ENCODE assay signal across 24 mouse cellular contexts in genomic region chr6:48828976-48829375, GRCm38 (mm10). TPM values are rescaled to one million over a fixed set of nuclear protein-coding genes. Genes with fewer than 3 reads are reported as not detected.
A peak's percentile ranks its signal among the peaks of the same experiment; 100 is the strongest.
DNase-seq lines count a peak whose midpoint lies in the region; ATAC-seq and TF ChIP-seq lines count a peak whose summit lies in the region.
"Had no signal": no experiment of that assay in that cellular context is flagged by ENCODE, and none has a peak within 500 bp of the region (broad histone marks: within the 10 kb centered on the region; RNA-seq: fewer than 3 reads in every experiment).

No protein-coding gene starts in this region.

- no peaks in the 10 kb centered on the region for H3K9me3 ChIP-seq in forebrain, embryonic 10.5 days
- H3K9me3 ChIP-seq in forebrain, embryonic 15.5 days = no peaks in the 10 kb centered on the region
- no peaks in the 10 kb centered on the region for H3K9me3 ChIP-seq in midbrain, embryonic 10.5 days (replicated peaks)
- no peaks in the 10 kb centered on the region for H3K9me3 ChIP-seq in midbrain, embryonic 13.5 days
- H3K9me3 ChIP-seq in lung, postnatal 0 days (ENCODE audit: low read length) = no peaks in the 10 kb centered on the region
- H3K9me3 ChIP-seq: embryonic facial prominence, embryonic 12.5 days; forebrain, embryonic 13.5 days; hindbrain, embryonic 13.5 days had no signal

- H3K27me3 ChIP-seq in forebrain, embryonic 10.5 days (ENCODE audit: poor library complexity, severe bottlenecking) = no peaks in the 10 kb centered on the region
- H3K27me3 ChIP-seq in forebrain, embryonic 15.5 days = no peaks in the 10 kb centered on the region
- H3K27me3 ChIP-seq in midbrain, embryonic 10.5 days (ENCODE audit: low read depth, poor library complexity, severe bottlenecking) = no peaks in the 10 kb centered on the region
- H3K27me3 ChIP-seq in midbrain, embryonic 13.5 days = no peaks in the 10 kb centered on the region
- no peaks in the 10 kb centered on the region for H3K27me3 ChIP-seq in lung, postnatal 0 days (replicated peaks; ENCODE audit: insufficient read depth, low read length)
- H3K27me3 ChIP-seq: embryonic facial prominence, embryonic 12.5 days; forebrain, embryonic 13.5 days had no signal

- peak; percentile 2 for DNase-seq in forebrain, embryonic 10.5 days (ENCODE audit: extremely low spot score, low spot score)
- DNase-seq in midbrain, embryonic 10.5 days (ENCODE audit: low spot score) = peak; percentile 5
- DNase-seq in lung, postnatal 0 days (ENCODE audit: low spot score) = peak; percentile 84
- DNase-seq in yolk sac, embryonic 10.5 days (ENCODE audit: low spot score) = peak; percentile 29
- DNase-seq in T-cell, adult 2 months (ENCODE audit: low spot score) = no peak
- DNase-seq in natural killer cell, adult 2 months (ENCODE audit: low spot score in 2 of 2) = no peak
- DNase-seq: adrenal gland, adult 8-10 months; cerebellum, adult 11-12 months; cerebellum, postnatal 10 days; gastrocnemius, adult 2 months; kidney, adult 8-10 months; kidney, postnatal 14 days; thymus, postnatal 25 days had no signal

- no peak for ATAC-seq in forebrain, embryonic 15.5 days (replicated peaks)
- ATAC-seq in midbrain, embryonic 13.5 days = no peak
- peak; percentile 80 for ATAC-seq in lung, postnatal 0 days
- ATAC-seq: forebrain, embryonic 13.5 days had no signal

- H3K4me1 ChIP-seq in forebrain, embryonic 10.5 days = no peaks in the 10 kb centered on the region
- no peaks in the 10 kb centered on the region for H3K4me1 ChIP-seq in forebrain, embryonic 15.5 days
- H3K4me1 ChIP-seq in midbrain, embryonic 10.5 days = no peaks in the 10 kb centered on the region
- no peaks in the 10 kb centered on the region for H3K4me1 ChIP-seq in midbrain, embryonic 13.5 days (replicated peaks)
- H3K4me1 ChIP-seq in lung, postnatal 0 days (ENCODE audit: insufficient read depth, low read depth, low read length) = peaks cover 20% of the 10 kb centered on the region
- H3K4me1 ChIP-seq: embryonic facial prominence, embryonic 12.5 days; forebrain, embryonic 13.5 days; hindbrain, embryonic 13.5 days had no signal

- 95% methylated on average over 1 of the region's 1 CpGs for WGBS in forebrain, embryonic 10.5 days
- 89% methylated on average over 1 of the region's 1 CpGs for WGBS in forebrain, embryonic 15.5 days
- 88% methylated on average over 1 of the region's 1 CpGs for WGBS in midbrain, embryonic 10.5 days
- 91% methylated on average over 1 of the region's 1 CpGs for WGBS in midbrain, embryonic 13.5 days
- WGBS in lung, postnatal 0 days = 60% methylated on average over 1 of the region's 1 CpGs

- H3K36me3 ChIP-seq in forebrain, embryonic 10.5 days (replicated peaks) = peaks cover 4% of the 10 kb centered on the region; the same call in 1 of the 2 replicates
- peaks cover 12% of the 10 kb centered on the region for H3K36me3 ChIP-seq in forebrain, embryonic 15.5 days
- peaks cover 6% of the 10 kb centered on the region; the same call in 1 of the 2 replicates for H3K36me3 ChIP-seq in midbrain, embryonic 10.5 days
- H3K36me3 ChIP-seq in midbrain, embryonic 13.5 days = peaks cover 13% of the 10 kb centered on the region
- peaks cover 11% of the 10 kb centered on the region for H3K36me3 ChIP-seq in lung, postnatal 0 days (ENCODE audit: insufficient read depth, low read length)

- no peak for TF ChIP-seq CTCF in lung, postnatal 0 days (IDR thresholded peaks at IDR 0.05)

- H3K4me2 ChIP-seq in forebrain, embryonic 15.5 days (replicated peaks) = no peak overlapping the region
- H3K4me2 ChIP-seq in midbrain, embryonic 13.5 days (replicated peaks) = no peak overlapping the region
- no peak overlapping the region for H3K4me2 ChIP-seq in lung, postnatal 0 days (replicated peaks; ENCODE audit: low read depth, low read length)
- H3K4me2 ChIP-seq: embryonic facial prominence, embryonic 12.5 days; forebrain, embryonic 13.5 days; hindbrain, embryonic 13.5 days; liver, embryonic 11.5 days had no signal

- H3K27ac ChIP-seq in forebrain, embryonic 10.5 days = no peak overlapping the region
- no peak overlapping the region for H3K27ac ChIP-seq in forebrain, embryonic 15.5 days (replicated peaks)
- H3K27ac ChIP-seq in midbrain, embryonic 10.5 days (replicated peaks) = no peak overlapping the region
- no peak overlapping the region for H3K27ac ChIP-seq in midbrain, embryonic 13.5 days
- no peak overlapping the region for H3K27ac ChIP-seq in lung, postnatal 0 days (ENCODE audit: low read length)
- H3K27ac ChIP-seq: embryonic facial prominence, embryonic 12.5 days; forebrain, embryonic 13.5 days; gastrocnemius, adult 2 months; hindbrain, embryonic 13.5 days had no signal

- peak; percentile 87 for TF ChIP-seq EP300 in lung, postnatal 0 days (IDR thresholded peaks at IDR 0.05)

- H3K9ac ChIP-seq in forebrain, embryonic 15.5 days (replicated peaks) = no peak overlapping the region
- no peak overlapping the region for H3K9ac ChIP-seq in midbrain, embryonic 13.5 days (replicated peaks)
- H3K9ac ChIP-seq in lung, postnatal 0 days (replicated peaks; ENCODE audit: low read depth) = no peak overlapping the region
- H3K9ac ChIP-seq: embryonic facial prominence, embryonic 12.5 days; forebrain, embryonic 13.5 days; hindbrain, embryonic 13.5 days had no signal

- H3K4me3 ChIP-seq in forebrain, embryonic 10.5 days = no peak overlapping the region
- H3K4me3 ChIP-seq in forebrain, embryonic 15.5 days = no peak overlapping the region
- H3K4me3 ChIP-seq in midbrain, embryonic 10.5 days = no peak overlapping the region
- no peak overlapping the region for H3K4me3 ChIP-seq in midbrain, embryonic 13.5 days (replicated peaks)
- H3K4me3 ChIP-seq in lung, postnatal 0 days (ENCODE audit: low read depth, low read length) = no peak overlapping the region
- H3K4me3 ChIP-seq: embryonic facial prominence, embryonic 12.5 days; erythroblast, embryonic 14.5 days; forebrain, embryonic 13.5 days; gastrocnemius, adult 2 months; hindbrain, embryonic 13.5 days had no signal

RNA-seq across cellular contexts. Expression of gene Tmem176a, which starts 11.7 kb away (rescaled TPM):
- polyA plus RNA-seq in forebrain, embryonic 10.5 days (2016; fragmentation: Nextera tagmentation; extraction: Ambion mirVana) = 7.4 and 10.3 TPM in 2 replicates
- polyA plus RNA-seq in forebrain, embryonic 15.5 days (2015; fragmentation: Nextera tagmentation; extraction: Ambion mirVana) = 11.1 and 11.2 TPM in 2 replicates
- 10.9 and 14.4 TPM in 2 replicates for polyA plus RNA-seq in midbrain, embryonic 10.5 days (2016; fragmentation: Nextera tagmentation; extraction: Ambion mirVana)
- polyA plus RNA-seq in midbrain, embryonic 13.5 days (2015; fragmentation: Nextera tagmentation; extraction: Ambion mirVana) = 16.4 and 19.4 TPM in 2 replicates
- 485 and 539 TPM in 2 replicates for polyA plus RNA-seq in lung, postnatal 0 days (2015; fragmentation: Nextera tagmentation; extraction: Ambion mirVana)

RNA-seq across cellular contexts. Expression of gene Tmem176b, which starts 12.3 kb away (rescaled TPM):
- 19.8 and 25.4 TPM in 2 replicates for polyA plus RNA-seq in forebrain, embryonic 10.5 days (2016; fragmentation: Nextera tagmentation; extraction: Ambion mirVana)
- 85.0 and 90.2 TPM in 2 replicates for polyA plus RNA-seq in forebrain, embryonic 15.5 days (2015; fragmentation: Nextera tagmentation; extraction: Ambion mirVana)
- polyA plus RNA-seq in midbrain, embryonic 10.5 days (2016; fragmentation: Nextera tagmentation; extraction: Ambion mirVana) = 24.0 and 46.1 TPM in 2 replicates
- 93.2 and 108 TPM in 2 replicates for polyA plus RNA-seq in midbrain, embryonic 13.5 days (2015; fragmentation: Nextera tagmentation; extraction: Ambion mirVana)
- polyA plus RNA-seq in lung, postnatal 0 days (2015; fragmentation: Nextera tagmentation; extraction: Ambion mirVana) = 798 and 806 TPM in 2 replicates

RNA-seq across cellular contexts. Expression of gene Aoc1, which starts 43.7 kb away (rescaled TPM):
- 0.05 TPM in 1 of 2 replicates, not detected in the other for polyA plus RNA-seq in forebrain, embryonic 10.5 days (2016; fragmentation: Nextera tagmentation; extraction: Ambion mirVana)
- polyA plus RNA-seq in forebrain, embryonic 15.5 days (2015; fragmentation: Nextera tagmentation; extraction: Ambion mirVana) = not detected in 2 replicates
- polyA plus RNA-seq in midbrain, embryonic 10.5 days (2016; fragmentation: Nextera tagmentation; extraction: Ambion mirVana) = not detected in 2 replicates
- 0.09 TPM in 1 of 2 replicates, not detected in the other for polyA plus RNA-seq in midbrain, embryonic 13.5 days (2015; fragmentation: Nextera tagmentation; extraction: Ambion mirVana)
- polyA plus RNA-seq in lung, postnatal 0 days (2015; fragmentation: Nextera tagmentation; extraction: Ambion mirVana) = 4.4 and 4.9 TPM in 2 replicates
- polyA plus RNA-seq: C2C12; embryonic facial prominence, embryonic 12.5 days; erythroblast, embryonic 14.5 days; forebrain, embryonic 13.5 days; heart, embryonic 14.5 days; hindbrain, embryonic 13.5 days; limb, embryonic 11.5 days; liver, embryonic 11.5 days had no signal

RNA-seq across cellular contexts. Expression of gene Gimap3, which starts 58.3 kb away (rescaled TPM):
- not detected in 2 replicates for polyA plus RNA-seq in forebrain, embryonic 10.5 days (2016; fragmentation: Nextera tagmentation; extraction: Ambion mirVana)
- polyA plus RNA-seq in forebrain, embryonic 15.5 days (2015; fragmentation: Nextera tagmentation; extraction: Ambion mirVana) = not detected in 2 replicates
- polyA plus RNA-seq in midbrain, embryonic 10.5 days (2016; fragmentation: Nextera tagmentation; extraction: Ambion mirVana) = not detected in 2 replicates
- polyA plus RNA-seq in midbrain, embryonic 13.5 days (2015; fragmentation: Nextera tagmentation; extraction: Ambion mirVana) = not detected in 2 replicates
- polyA plus RNA-seq in lung, postnatal 0 days (2015; fragmentation: Nextera tagmentation; extraction: Ambion mirVana) = 0.31 and 0.61 TPM in 2 replicates
- polyA plus RNA-seq: C2C12; embryonic facial prominence, embryonic 12.5 days; forebrain, embryonic 13.5 days; heart, embryonic 14.5 days; hindbrain, embryonic 13.5 days; limb, embryonic 11.5 days; midbrain, postnatal 0 days had no signal

Comparison
In these comparisons a context has a peak if more than half of its experiments do, and no peak if none do; other contexts are left out.
1. DNase-seq: peak in forebrain, embryonic 10.5 days (single experiment), midbrain, embryonic 10.5 days (single experiment), lung, postnatal 0 days (single experiment) and yolk sac, embryonic 10.5 days (single experiment); none in T-cell, adult 2 months (single experiment) and natural killer cell, adult 2 months (0 of 2).
2. RNA of gene Tmem176a, which starts 11.7 kb away (polyA plus RNA-seq): 485 to 539 TPM in lung, postnatal 0 days; 16.4 to 19.4 TPM in midbrain, embryonic 13.5 days, 11.1 to 11.2 TPM in forebrain, embryonic 15.5 days, 10.9 to 14.4 TPM in midbrain, embryonic 10.5 days and 7.4 to 10.3 TPM in forebrain, embryonic 10.5 days; every median in the first group is over 10 times any median in the second.